Mouse (Mus musculus) liver, embryonic 15.5 days (tissue): ENCODE results near the gene Glt6d1. TPM values are rescaled to one million over a fixed set of nuclear protein-coding genes. Genes with fewer than 3 reads are reported as not detected.
"Not testable (repeated sequence)": the region's sequence is repeated elsewhere in the genome, so short reads cannot be mapped to it uniquely, and the experiment has no call there.

Experiments used
- ATAC-seq: fragments of 200-750 bp; cut with Nextera tagmentation; 2 replicates; pipeline ENCODE4 v1.8.0; 2017; ENCODE audit warnings: moderate number of reproducible peaks, mild to moderate bottlenecking, moderate library complexity; ENCODE audit not compliant: insufficient read depth
- H3K27ac ChIP-seq: fragments of 300-500 bp; sonication (generic); replicated peaks from 2 replicates; pipeline ENCODE4 v1.5.1; 2015; ENCODE audit warnings: mild to moderate bottlenecking, inconsistent platforms
- H3K27me3 ChIP-seq: fragments of 300-500 bp; sonication (generic); 2 replicates; pipeline ENCODE4 v1.6.1; 2015; ENCODE audit warnings: mild to moderate bottlenecking, inconsistent platforms
- H3K36me3 ChIP-seq: fragments of 300-500 bp; sonication (generic); replicated peaks from 2 replicates; pipeline ENCODE4 v1.6.1; 2015; ENCODE audit warnings: moderate library complexity, mild to moderate bottlenecking, inconsistent platforms
- H3K4me1 ChIP-seq: fragments of 300-500 bp; sonication (generic); replicated peaks from 2 replicates; pipeline ENCODE4 v1.6.1; 2015; ENCODE audit warnings: inconsistent platforms
- H3K4me2 ChIP-seq: fragments of 300-500 bp; sonication (generic); 2 replicates; pipeline ENCODE4 v1.6.1; 2015; ENCODE audit warnings: moderate library complexity, mild to moderate bottlenecking, inconsistent platforms
- H3K4me3 ChIP-seq: fragments of 300-500 bp; sonication (generic); replicated peaks from 2 replicates; pipeline ENCODE4 v1.5.1; 2015; ENCODE audit warnings: mild to moderate bottlenecking, inconsistent platforms
- H3K9ac ChIP-seq: fragments of 300-500 bp; sonication (generic); 2 replicates; pipeline ENCODE4 v1.6.1; 2015; ENCODE audit warnings: moderate library complexity, mild to moderate bottlenecking, inconsistent platforms
- H3K9me3 ChIP-seq: fragments of 300-500 bp; sonication (generic); replicated peaks from 2 replicates; pipeline ENCODE4 v1.6.1; 2016; ENCODE audit warnings: inconsistent platforms
- WGBS: fragments of 180-500 bp; shearing (Covaris S2); methylation state at CpG from one replicate; pipeline ENCODE4 v1.1.7; 2015; ENCODE audit warnings: mixed read lengths; ENCODE audit not compliant: insufficient replicate concordance; 5-methylcytosine and 5-hydroxymethylcytosine counted together
- polyA plus RNA-seq: library from polyadenylated mRNA; unstranded; fragments of >200 nt; fragmentation: Nextera tagmentation; extraction: Ambion mirVana; gene quantifications from 2 replicates; pipeline ENCODE4 v1.2.1, GENCODE M21; 2015

Glt6d1 gene
- polyA plus RNA-seq, result not detected in 2 replicates

GRCm38 (mm10) chr2:25815748-25816147 lies at the start of gene Glt6d1:
TSS of gene Glt6d1 (minus strand) at chr2:25815848.
- WGBS, result 56% methylated on average over 1 of the region's 1 CpGs
- not testable (repeated sequence) for H3K27me3 ChIP-seq, H3K36me3 ChIP-seq, H3K27ac ChIP-seq, H3K4me1 ChIP-seq, H3K4me3 ChIP-seq, H3K9ac ChIP-seq, H3K9me3 ChIP-seq, ATAC-seq, H3K4me2 ChIP-seq

- no peak overlapping the region for H3K27ac ChIP-seq
- H3K9me3 ChIP-seq, result no peaks in the 10 kb centered on the region
- H3K4me3 ChIP-seq, result no peak overlapping the region
- no peaks in the 10 kb centered on the region for H3K36me3 ChIP-seq
- ATAC-seq, result no peak
- peaks cover 61% of the 10 kb centered on the region for H3K27me3 ChIP-seq
- no peak overlapping the region for H3K4me2 ChIP-seq
- WGBS, result 23% methylated on average over 4 of the region's 4 CpGs
- peaks cover 3% of the 10 kb centered on the region for H3K4me1 ChIP-seq
- H3K9ac ChIP-seq, result no peak overlapping the region
Observed at GRCm38 (mm10) chr2:25865412-25865811, 49.8 kb upstream of the Glt6d1 start.

GRCm38 (mm10) chr2:25864230-25864629 lies 48.6 kb upstream of the Glt6d1 start:
- no peak for ATAC-seq
- 5% methylated on average over 18 of the region's 18 CpGs for WGBS
- no peaks in the 10 kb centered on the region for H3K36me3 ChIP-seq
- peak overlapping the region; percentile 55; the same call in 1 of the 2 replicates for H3K4me2 ChIP-seq
- no peak overlapping the region for H3K9ac ChIP-seq
- peaks cover 3% of the 10 kb centered on the region for H3K4me1 ChIP-seq
- no peak overlapping the region for H3K4me3 ChIP-seq
- H3K9me3 ChIP-seq, result no peaks in the 10 kb centered on the region
- peaks cover 61% of the 10 kb centered on the region for H3K27me3 ChIP-seq
- no peak overlapping the region for H3K27ac ChIP-seq

GRCm38 (mm10) chr2:25863337-25864131 lies 47.9 kb upstream of the Glt6d1 start, which contains the start of gene Kcnt1:
TSS of gene Kcnt1 (plus strand) at chr2:25863734.
- 2% methylated on average over 39 of the region's 53 CpGs for WGBS
- no peak within 1 kb of the TSS for H3K9ac ChIP-seq
- peaks cover 59% of the 10 kb centered on the region for H3K27me3 ChIP-seq
- H3K36me3 ChIP-seq, result no peaks in the 10 kb centered on the region
- no peak for ATAC-seq
- no peak within 1 kb of the TSS for H3K27ac ChIP-seq
- peak within 1 kb of the TSS; percentile 55 for H3K4me2 ChIP-seq
- peaks cover 3% of the 10 kb centered on the region for H3K4me1 ChIP-seq
- peak within 1 kb of the TSS; percentile 34 for H3K4me3 ChIP-seq
- H3K9me3 ChIP-seq, result no peaks in the 10 kb centered on the region

GRCm38 (mm10) chr2:25862696-25863270 lies 47.1 kb upstream of the Glt6d1 start:
- Histone ChIP-seq H3K27me3 (peaks cover 58% of the 10 kb centered on the region), H3K4me2 (no peak overlapping the region), H3K4me3 (no peak overlapping the region), H3K36me3 (no peaks in the 10 kb centered on the region), H3K9ac (no peak overlapping the region), H3K27ac (no peak overlapping the region), H3K4me1 (peaks cover 3% of the 10 kb centered on the region), H3K9me3 (no peaks in the 10 kb centered on the region)
- no peak for ATAC-seq
- WGBS, result 39% methylated on average over 5 of the region's 5 CpGs

DNA sequence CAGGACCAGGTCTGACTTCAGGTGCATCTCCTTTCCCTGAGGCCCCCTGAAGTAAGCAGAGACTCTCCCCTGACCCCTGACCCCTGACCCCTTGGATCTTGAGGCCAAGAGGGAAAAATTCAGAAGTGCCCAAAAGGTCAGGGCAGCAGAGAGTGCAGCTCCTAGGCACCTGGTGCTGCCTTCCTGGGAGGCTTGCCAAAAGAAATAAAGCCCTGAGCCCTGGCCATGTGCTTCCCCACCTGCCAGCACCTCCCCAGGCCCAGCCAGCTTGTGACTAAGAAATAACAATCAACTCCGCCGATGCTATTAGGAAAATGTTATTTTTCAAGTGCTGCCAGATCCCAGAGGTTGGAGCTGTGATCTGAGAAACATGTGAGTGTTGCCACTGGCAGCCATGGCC lies 46.4 kb upstream of the Glt6d1 start:
- Histone ChIP-seq H3K4me2 (no peak overlapping the region), H3K27me3 (peaks cover 54% of the 10 kb centered on the region), H3K36me3 (no peaks in the 10 kb centered on the region), H3K9me3 (no peaks in the 10 kb centered on the region), H3K27ac (no peak overlapping the region), H3K4me1 (peaks cover 3% of the 10 kb centered on the region), H3K4me3 (no peak overlapping the region), H3K9ac (no peak overlapping the region)
- no peak for ATAC-seq
- 66% methylated on average over 2 of the region's 2 CpGs for WGBS

DNA sequence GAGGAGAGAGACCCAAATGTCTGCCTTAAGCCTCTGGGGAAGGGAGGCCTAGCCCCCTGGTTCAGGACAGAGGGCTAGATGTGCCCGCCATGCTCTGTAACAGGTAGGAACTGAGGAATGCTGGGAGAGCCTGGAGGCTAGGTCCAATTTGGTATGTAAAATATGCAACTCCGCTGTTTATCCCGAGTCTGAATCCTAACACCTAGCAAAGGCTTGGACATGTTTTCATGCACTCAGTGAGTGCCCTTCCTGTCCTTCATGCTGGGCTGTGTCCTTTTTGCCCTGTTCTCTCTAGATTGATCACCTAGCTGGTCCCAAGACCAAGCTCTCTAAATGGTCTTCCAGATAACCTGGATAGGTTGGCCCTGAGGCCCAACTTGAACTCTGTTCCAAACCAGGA lies 44.2 kb upstream of the Glt6d1 start:
- WGBS, result 72% methylated on average over 3 of the region's 3 CpGs
- H3K36me3 ChIP-seq, result no peaks in the 10 kb centered on the region
- ATAC-seq, result no peak

DNA sequence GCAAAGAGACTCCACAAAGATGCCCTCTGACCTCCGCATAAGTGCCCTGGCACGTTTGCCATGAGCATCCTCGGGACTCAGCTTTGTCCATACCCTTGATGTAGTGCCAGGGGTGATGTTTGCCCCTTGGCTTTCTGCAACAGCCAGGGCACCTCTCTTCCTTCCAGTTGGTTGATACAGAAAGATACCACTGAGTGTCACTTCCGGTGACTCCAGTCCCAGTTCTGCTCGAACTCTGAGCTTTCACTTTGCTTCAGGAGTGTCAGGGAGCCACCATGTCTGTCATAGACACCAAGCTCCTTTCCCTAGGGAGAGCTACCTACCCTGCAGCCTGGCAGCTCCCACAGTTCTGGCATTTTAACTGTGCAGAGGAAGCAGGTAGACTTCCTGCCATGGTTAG lies 38.4 kb upstream of the Glt6d1 start:
- Histone ChIP-seq H3K9ac (no peak overlapping the region), H3K4me1 (no peaks in the 10 kb centered on the region), H3K36me3 (no peaks in the 10 kb centered on the region), H3K27ac (no peak overlapping the region), H3K9me3 (no peaks in the 10 kb centered on the region), H3K27me3 (no peaks in the 10 kb centered on the region), H3K4me2 (no peak overlapping the region), H3K4me3 (no peak overlapping the region)
- ATAC-seq, result no peak
- 44% methylated on average over 5 of the region's 5 CpGs for WGBS

More for the DNA sequence above, 44.2 kb upstream of the Glt6d1 start:
- H3K4me3 ChIP-seq, result no peak overlapping the region
- no peaks in the 10 kb centered on the region for H3K9me3 ChIP-seq
- no peak overlapping the region for H3K9ac ChIP-seq
- peaks cover 32% of the 10 kb centered on the region for H3K27me3 ChIP-seq
- H3K27ac ChIP-seq, result no peak overlapping the region
- H3K4me2 ChIP-seq, result no peak overlapping the region
- H3K4me1 ChIP-seq, result peaks cover 3% of the 10 kb centered on the region

GRCm38 (mm10) chr2:25852626-25853025 lies 37.0 kb upstream of the Glt6d1 start:
- Histone ChIP-seq H3K4me3 (no peak overlapping the region), H3K27ac (no peak overlapping the region), H3K9ac (no peak overlapping the region), H3K4me1 (no peaks in the 10 kb centered on the region), H3K36me3 (no peaks in the 10 kb centered on the region), H3K27me3 (no peaks in the 10 kb centered on the region), H3K9me3 (no peaks in the 10 kb centered on the region), H3K4me2 (no peak overlapping the region)
- WGBS, result 9% methylated on average over 3 of the region's 3 CpGs
- no peak for ATAC-seq

GRCm38 (mm10) chr2:25850330-25850729 lies 34.7 kb upstream of the Glt6d1 start:
- no peak overlapping the region for H3K4me2 ChIP-seq
- H3K27ac ChIP-seq, result no peak overlapping the region
- no peak overlapping the region for H3K9ac ChIP-seq
- H3K4me1 ChIP-seq, result no peaks in the 10 kb centered on the region
- H3K9me3 ChIP-seq, result no peaks in the 10 kb centered on the region
- no peak overlapping the region for H3K4me3 ChIP-seq
- ATAC-seq, result no peak
- WGBS, result 13% methylated on average over 4 of the region's 4 CpGs
- H3K27me3 ChIP-seq, result no peaks in the 10 kb centered on the region
- H3K36me3 ChIP-seq, result no peaks in the 10 kb centered on the region

DNA sequence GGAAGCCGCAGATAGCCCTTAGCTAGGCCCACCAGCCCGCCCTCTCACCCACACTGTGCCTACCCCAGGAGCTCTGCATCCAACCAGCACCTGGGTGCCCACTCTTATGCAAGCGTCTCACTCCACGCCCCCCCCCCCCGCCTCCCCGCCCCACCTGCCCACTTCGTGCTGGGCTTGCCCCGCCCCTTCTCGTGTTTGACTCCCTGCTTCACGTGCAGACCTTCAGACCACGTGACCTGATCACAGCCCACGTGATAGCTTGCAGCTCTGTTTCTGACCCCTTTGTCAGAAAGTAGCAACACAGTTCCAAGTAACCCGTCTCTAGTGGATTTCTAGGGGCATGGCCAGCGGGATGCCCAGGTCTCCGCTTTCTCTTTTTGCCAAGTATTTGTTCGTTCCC lies 31.6 kb upstream of the Glt6d1 start, which contains the start of gene Sohlh1:
Sohlh1 (minus strand) TSS at position 23 of the 400 bp plus-strand sequence.
- Histone ChIP-seq H3K4me2 (no peak within 1 kb of the TSS), H3K4me3 (no peak within 1 kb of the TSS), H3K27me3 (no peaks in the 10 kb centered on the region), H3K27ac (no peak within 1 kb of the TSS), H3K4me1 (no peaks in the 10 kb centered on the region), H3K36me3 (no peaks in the 10 kb centered on the region), H3K9ac (no peak within 1 kb of the TSS), H3K9me3 (no peaks in the 10 kb centered on the region)
- 69% methylated on average over 16 of the region's 16 CpGs for WGBS
- ATAC-seq, result no peak
